Mouse (Mus musculus) lung, embryonic 16.5 days (tissue): ENCODE results near the gene Ndufs7. TPM values are rescaled to one million over a fixed set of nuclear protein-coding genes. Genes with fewer than 3 reads are reported as not detected.

ENCODE experiments used
- ATAC-seq: fragments of 200-750 bp; cut with Nextera tagmentation; 2 replicates; pipeline ENCODE4 v1.8.0; 2017; ENCODE audit warnings: low read depth, mild to moderate bottlenecking, moderate library complexity
- H3K27ac ChIP-seq: fragments of 300-500 bp; sonication (generic); 2 replicates; pipeline ENCODE4 v1.5.1; 2014; ENCODE audit warnings: mild to moderate bottlenecking, control low read depth, low read length
- H3K27me3 ChIP-seq: fragments of 300-500 bp; sonication (generic); 2 replicates; pipeline ENCODE4 v1.6.1; 2014; ENCODE audit warnings: low read depth, low read length, mixed read lengths; ENCODE audit not compliant: control insufficient read depth, insufficient read depth
- H3K36me3 ChIP-seq: fragments of 300-500 bp; sonication (generic); 2 replicates; pipeline ENCODE4 v1.6.1; 2014; ENCODE audit warnings: low read length; ENCODE audit not compliant: control insufficient read depth, insufficient read depth
- H3K4me1 ChIP-seq: fragments of 300-500 bp; sonication (generic); replicated peaks from 2 replicates; pipeline ENCODE4 v1.6.1; 2014; ENCODE audit warnings: low read length, mixed read lengths; ENCODE audit not compliant: control insufficient read depth, insufficient read depth
- H3K4me2 ChIP-seq: fragments of 300-500 bp; sonication (generic); 2 replicates; pipeline ENCODE4 v1.6.1; 2014; ENCODE audit warnings: low read depth, low read length, control low read depth
- H3K4me3 ChIP-seq: fragments of 300-500 bp; sonication (generic); 2 replicates; pipeline ENCODE4 v1.5.1; 2014; ENCODE audit warnings: mild to moderate bottlenecking, low read length, control low read depth
- H3K9ac ChIP-seq: fragments of 300-500 bp; sonication (generic); 2 replicates; pipeline ENCODE4 v1.6.1; 2014; ENCODE audit warnings: low read length, control low read depth
- H3K9me3 ChIP-seq: fragments of 300-500 bp; sonication (generic); 2 replicates; pipeline ENCODE4 v1.6.1; 2016; ENCODE audit warnings: low read length; ENCODE audit not compliant: control insufficient read depth
- WGBS: fragments of 180-500 bp; shearing (Covaris S2); extraction: QIAGEN DNeasy Blood & Tissue Kit; methylation state at CpG from one replicate; pipeline ENCODE4 v1.1.7; 2014; 5-methylcytosine and 5-hydroxymethylcytosine counted together
- polyA plus RNA-seq: library from polyadenylated mRNA; unstranded; fragments of >200 nt; fragmentation: Nextera tagmentation; extraction: Ambion mirVana; gene quantifications from 2 replicates; pipeline ENCODE4 v1.2.1, GENCODE M21; 2015

Gene Ndufs7
- polyA plus RNA-seq, 1 experiment from 2014 or later = 313 TPM

- no peaks in the 10 kb centered on the region for H3K27me3 ChIP-seq
- WGBS = 33% methylated on average over 2 of the region's 2 CpGs
- H3K27ac ChIP-seq = peak overlapping the region; percentile 92; the same call in 1 of the 2 replicates
- peak overlapping the region; percentile 87 for H3K4me2 ChIP-seq
- H3K9me3 ChIP-seq = no peaks in the 10 kb centered on the region
- H3K9ac ChIP-seq = peak overlapping the region; percentile 91
- ATAC-seq = no peak
- H3K4me3 ChIP-seq = peak overlapping the region; percentile 86
- peaks cover 9% of the 10 kb centered on the region for H3K4me1 ChIP-seq
- H3K36me3 ChIP-seq = peaks cover 10% of the 10 kb centered on the region
Measured at GRCm38 (mm10) chr10:80250059-80250458, 1.1 kb downstream of the Ndufs7 start.

GRCm38 (mm10) chr10:80250573-80250972, 1.7 kb downstream of the Ndufs7 start:
- Histone ChIP-seq H3K4me3 (no peak overlapping the region), H3K27ac (no peak overlapping the region), H3K36me3 (peaks cover 13% of the 10 kb centered on the region), H3K27me3 (no peaks in the 10 kb centered on the region), H3K9ac (no peak overlapping the region), H3K4me1 (peaks cover 9% of the 10 kb centered on the region), H3K4me2 (peak overlapping the region; percentile 87; the same call in 1 of the 2 replicates), H3K9me3 (no peaks in the 10 kb centered on the region)
- 84% methylated on average over 4 of the region's 4 CpGs for WGBS
- ATAC-seq = no peak

- Histone ChIP-seq H3K4me1 (peaks cover 9% of the 10 kb centered on the region), H3K27ac (no peak overlapping the region), H3K4me2 (no peak overlapping the region), H3K27me3 (no peaks in the 10 kb centered on the region), H3K9me3 (no peaks in the 10 kb centered on the region), H3K4me3 (no peak overlapping the region), H3K9ac (no peak overlapping the region), H3K36me3 (peaks cover 20% of the 10 kb centered on the region)
- no peak for ATAC-seq
Measured at GRCm38 (mm10) chr10:80252011-80252410, 3.1 kb downstream of the Ndufs7 start.

- ATAC-seq = no peak
- Histone ChIP-seq H3K27me3 (no peaks in the 10 kb centered on the region), H3K27ac (no peak overlapping the region), H3K9ac (no peak overlapping the region), H3K4me3 (no peak overlapping the region), H3K4me1 (peaks cover 9% of the 10 kb centered on the region), H3K4me2 (no peak overlapping the region), H3K9me3 (no peaks in the 10 kb centered on the region), H3K36me3 (peaks cover 21% of the 10 kb centered on the region)
- 88% methylated on average over 11 of the region's 11 CpGs for WGBS
Measured at GRCm38 (mm10) chr10:80252493-80253274, 3.8 kb downstream of the Ndufs7 start.

GRCm38 (mm10) chr10:80253551-80253950, 4.6 kb downstream of the Ndufs7 start:
- H3K4me3 ChIP-seq = no peak overlapping the region
- peaks cover 9% of the 10 kb centered on the region for H3K4me1 ChIP-seq
- ATAC-seq = no peak
- H3K4me2 ChIP-seq = no peak overlapping the region
- no peaks in the 10 kb centered on the region for H3K27me3 ChIP-seq
- H3K36me3 ChIP-seq = peaks cover 25% of the 10 kb centered on the region
- no peaks in the 10 kb centered on the region for H3K9me3 ChIP-seq
- WGBS = 65% methylated on average over 6 of the region's 6 CpGs
- H3K27ac ChIP-seq = no peak overlapping the region
- no peak overlapping the region for H3K9ac ChIP-seq

- no peak overlapping the region for H3K9ac ChIP-seq
- peaks cover 25% of the 10 kb centered on the region for H3K36me3 ChIP-seq
- 94% methylated on average over 26 of the region's 26 CpGs for WGBS
- no peak overlapping the region for H3K27ac ChIP-seq
- peaks cover 13% of the 10 kb centered on the region for H3K4me1 ChIP-seq
- no peak overlapping the region for H3K4me2 ChIP-seq
- H3K9me3 ChIP-seq = no peaks in the 10 kb centered on the region
- H3K27me3 ChIP-seq = no peaks in the 10 kb centered on the region
- no peak overlapping the region for H3K4me3 ChIP-seq
- ATAC-seq = no peak
Measured at GRCm38 (mm10) chr10:80254331-80255297, 5.7 kb downstream of the Ndufs7 start.

GRCm38 (mm10) chr10:80255881-80256535, 7.1 kb downstream of the Ndufs7 start:
- no peak overlapping the region for H3K9ac ChIP-seq

GRCm38 (mm10) chr10:80257936-80258335, 9.0 kb downstream of the Ndufs7 start:
- Histone ChIP-seq H3K27me3 (no peaks in the 10 kb centered on the region), H3K9me3 (no peaks in the 10 kb centered on the region), H3K27ac (no peak overlapping the region), H3K4me3 (no peak overlapping the region), H3K9ac (no peak overlapping the region), H3K36me3 (peaks cover 25% of the 10 kb centered on the region), H3K4me2 (no peak overlapping the region), H3K4me1 (peaks cover 15% of the 10 kb centered on the region)
- 65% methylated on average over 2 of the region's 2 CpGs for WGBS
- ATAC-seq = no peak

More at GRCm38 (mm10) chr10:80255881-80256535, 7.1 kb downstream of the Ndufs7 start:
- H3K4me3 ChIP-seq = no peak overlapping the region
- H3K9me3 ChIP-seq = no peaks in the 10 kb centered on the region
- peaks cover 15% of the 10 kb centered on the region for H3K4me1 ChIP-seq
- peaks cover 25% of the 10 kb centered on the region for H3K36me3 ChIP-seq
- H3K27ac ChIP-seq = no peak overlapping the region
- H3K4me2 ChIP-seq = no peak overlapping the region
- H3K27me3 ChIP-seq = no peaks in the 10 kb centered on the region
- ATAC-seq = no peak
- 81% methylated on average over 5 of the region's 5 CpGs for WGBS
